Mouse (Mus musculus) heart, adult 2 months (tissue): ENCODE measurements around the gene Cisd2. TPM values are rescaled to one million over a fixed set of nuclear protein-coding genes. Genes with fewer than 3 reads are reported as not detected.

Experiments used
- DNase-seq, 2 experiments: peaks; one replicate each; pipeline ENCODE4 v3.0.0; 2021
- H3K27ac ChIP-seq: fragments of 200-600 bp; 2 replicates; pipeline ENCODE4 v1.8.1; 2022
- H3K27me3 ChIP-seq: fragments of 200-500 bp; 2 replicates; pipeline ENCODE4 v1.6.1; 2012; ENCODE audit warnings: mild to moderate bottlenecking, low read length, inconsistent platforms, mixed read lengths; ENCODE audit not compliant: control insufficient read depth, insufficient read depth
- H3K36me3 ChIP-seq: fragments of 200-500 bp; 2 replicates; pipeline ENCODE4 v1.6.1; 2012; ENCODE audit warnings: low read length, inconsistent platforms; ENCODE audit not compliant: control insufficient read depth, insufficient read depth
- H3K4me1 ChIP-seq: fragments of 200-500 bp; 2 replicates; pipeline ENCODE4 v1.6.1; 2011; ENCODE audit warnings: low read length; ENCODE audit not compliant: control insufficient read depth, insufficient read depth
- H3K4me3 ChIP-seq: fragments of 200-600 bp; 2 replicates; pipeline ENCODE4 v1.8.1; 2022
- H3K79me2 ChIP-seq: fragments of 200-500 bp; replicated peaks from 2 replicates; pipeline ENCODE4 v1.6.1; 2012; ENCODE audit warnings: mild to moderate bottlenecking, inconsistent platforms, low read length, moderate library complexity, mixed read lengths; ENCODE audit not compliant: control insufficient read depth, insufficient read depth
- H3K9ac ChIP-seq: fragments of 200-500 bp; 2 replicates; pipeline ENCODE4 v1.6.1; 2012; ENCODE audit warnings: low read depth, mild to moderate bottlenecking, control low read depth, inconsistent platforms, low read length, mixed read lengths
- CTCF ChIP-seq: fragments of 200-600 bp; IDR thresholded peaks from 2 replicates; pipeline ENCODE4 v1.8.1; 2022; ENCODE audit warnings: antibody characterized with exemption, mild to moderate bottlenecking, moderate library complexity
- EP300 ChIP-seq: fragments of 200-500 bp; IDR thresholded peaks from 2 replicates; pipeline ENCODE4 v1.6.1; 2011; ENCODE audit warnings: low read depth, low read length, control low read depth; ENCODE audit not compliant: insufficient read depth
- POLR2A ChIP-seq: fragments of 200-500 bp; IDR thresholded peaks from 2 replicates; pipeline ENCODE4 v1.6.1; 2011; ENCODE audit warnings: mild to moderate bottlenecking, low read depth, low read length, control low read depth; ENCODE audit not compliant: insufficient read depth
- WGBS: fragments of 180-500 bp; shearing (Covaris S2); methylation state at CpG from one replicate; pipeline ENCODE4 v1.1.7; 2018; 5-methylcytosine and 5-hydroxymethylcytosine counted together
- intact Hi-C: fragments of 180-260 bp; cut with DNase I; formaldehyde crosslinking; loops from one replicate; pipeline ENCODE4 v1.15.1; 2025
- polyA plus RNA-seq: library from polyadenylated mRNA; depleted of rRNA; stranded (reverse); fragments of >200 nt; gene quantifications from 2 replicates; pipeline ENCODE4 v1.2.3, GENCODE M21; 2012
- total RNA-seq, 2 experiments: library from RNA; stranded (reverse); gene quantifications; 2 replicates each; pipeline ENCODE4 v1.2.3; 2021

Gene Cisd2
- total and polyA plus RNA-seq, 3 experiments, result 20.6 to 55.0 (median 47.1) TPM

DNA sequence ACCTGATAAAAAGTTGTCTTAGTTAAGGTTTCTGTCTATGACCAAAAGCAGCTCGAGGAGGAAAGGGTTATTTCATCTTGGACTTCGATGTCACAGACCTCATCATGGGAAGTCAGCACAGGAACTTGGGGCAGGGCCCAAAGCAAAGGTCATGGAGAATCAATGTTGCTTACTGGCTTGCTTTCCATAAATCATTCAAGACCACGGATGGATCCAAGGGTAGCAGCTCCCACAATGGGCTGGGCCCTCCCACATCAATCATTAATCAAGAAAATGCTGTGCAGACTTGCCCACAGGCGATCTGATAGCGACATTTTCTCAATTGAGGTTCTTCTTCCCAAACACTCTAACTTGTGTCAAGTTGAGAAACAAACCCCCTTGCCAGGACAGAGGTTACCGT is 27.6 kb downstream of the Cisd2 start:
- 49% methylated on average over 6 of the region's 6 CpGs for WGBS
- intact Hi-C loops, result loop anchor here (5.0 kb wide), 1 partner anchor 104 kb away; no protein-coding TSS in a partner anchor
- H3K27me3 ChIP-seq, result no peaks in the 10 kb centered on the region
- H3K4me1 ChIP-seq, result no peaks in the 10 kb centered on the region; the same call in 1 of the 2 replicates
- TF ChIP-seq EP300, result no peak
- TF ChIP-seq POLR2A, result no peak
- no peak for TF ChIP-seq CTCF
- H3K36me3 ChIP-seq, result no peaks in the 10 kb centered on the region
- no peak overlapping the region for H3K9ac ChIP-seq
- no peaks in the 10 kb centered on the region for H3K79me2 ChIP-seq
- no peak for DNase-seq
- H3K27ac ChIP-seq, result no peak overlapping the region
- H3K4me3 ChIP-seq, result no peak overlapping the region

DNA sequence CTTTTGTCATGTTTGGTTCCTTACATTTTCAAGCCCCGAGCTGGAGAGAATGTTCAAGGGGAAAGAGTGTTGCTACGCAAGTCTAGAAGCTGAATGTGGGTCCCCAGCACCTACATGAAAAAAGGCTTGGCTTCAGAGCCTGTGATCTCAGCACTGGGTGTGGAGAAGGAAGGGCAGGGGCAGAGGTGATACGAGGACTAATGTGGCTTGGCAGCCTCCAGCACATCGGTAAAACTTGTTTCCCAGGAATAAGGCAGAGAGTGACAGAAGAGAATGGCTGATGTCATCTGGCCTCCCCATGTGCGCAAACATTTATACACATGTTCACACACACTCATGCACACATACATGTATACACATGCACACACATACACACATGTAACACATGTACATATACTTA is 28.6 kb downstream of the Cisd2 start:
- no peaks in the 10 kb centered on the region for H3K36me3 ChIP-seq
- no peak for TF ChIP-seq POLR2A
- H3K9ac ChIP-seq, result no peak overlapping the region
- H3K27me3 ChIP-seq, result no peaks in the 10 kb centered on the region
- no peaks in the 10 kb centered on the region; the same call in 1 of the 2 replicates for H3K4me1 ChIP-seq
- DNase-seq, result no peak
- H3K27ac ChIP-seq, result no peak overlapping the region
- H3K79me2 ChIP-seq, result no peaks in the 10 kb centered on the region
- no peak overlapping the region for H3K4me3 ChIP-seq
- intact Hi-C loops, result loop anchor here (5.0 kb wide), 1 partner anchor 103 kb away; no protein-coding TSS in a partner anchor
- 55% methylated on average over 5 of the region's 5 CpGs for WGBS

DNA sequence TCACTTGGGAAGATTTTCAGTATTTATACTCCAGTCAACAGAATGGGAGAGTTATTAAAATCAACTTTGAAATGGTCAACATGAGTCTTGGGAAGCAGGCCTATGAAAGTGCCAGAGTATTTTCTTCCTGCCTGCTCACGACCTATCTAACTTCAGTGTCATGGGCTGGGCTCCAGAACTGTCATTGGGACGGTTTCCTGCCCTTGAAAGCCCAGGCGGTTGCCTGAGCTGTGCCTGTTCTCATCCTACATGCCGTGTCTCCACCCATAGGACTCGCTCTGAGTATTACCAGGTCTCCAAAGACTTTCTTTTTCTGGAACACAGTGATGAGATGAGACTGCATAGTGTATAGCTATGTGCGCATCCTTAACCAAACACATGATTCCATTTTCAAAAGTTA is 30.5 kb downstream of the Cisd2 start:
- Histone ChIP-seq H3K4me1 (no peaks in the 10 kb centered on the region; the same call in 1 of the 2 replicates), H3K27ac (no peak overlapping the region), H3K27me3 (no peaks in the 10 kb centered on the region), H3K79me2 (no peaks in the 10 kb centered on the region), H3K36me3 (no peaks in the 10 kb centered on the region), H3K4me3 (no peak overlapping the region), H3K9ac (no peak overlapping the region)
- DNase-seq, result no peak
- 29% methylated on average over 6 of the region's 6 CpGs for WGBS
- no peak for TF ChIP-seq CTCF
- TF ChIP-seq EP300, result no peak
- no peak for TF ChIP-seq POLR2A
- intact Hi-C loops, result no loop called here

DNA sequence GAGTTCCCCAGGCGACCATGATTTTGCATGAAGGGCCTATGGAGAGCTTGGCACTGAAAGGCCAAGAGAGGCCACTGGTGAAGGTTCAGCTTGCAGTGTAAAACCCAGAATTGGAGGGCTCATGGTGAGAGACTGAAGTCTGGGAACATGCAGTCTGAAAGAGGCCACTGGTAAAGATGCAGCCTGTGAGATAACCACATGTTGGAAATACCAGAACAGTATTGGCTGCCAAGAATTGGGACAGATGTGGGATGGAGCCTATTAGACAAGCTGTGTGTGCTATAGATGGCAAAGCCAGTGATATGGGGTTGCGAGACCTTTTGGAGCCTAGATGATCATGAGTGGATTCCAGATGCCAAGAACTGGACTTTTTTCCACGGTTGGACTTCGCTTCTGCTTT is 43.9 kb downstream of the Cisd2 start:
- no peak for TF ChIP-seq CTCF
- TF ChIP-seq POLR2A, result no peak
- TF ChIP-seq EP300, result no peak
- H3K36me3 ChIP-seq, result no peaks in the 10 kb centered on the region
- H3K27me3 ChIP-seq, result no peaks in the 10 kb centered on the region
- DNase-seq, result no peak
- H3K4me1 ChIP-seq, result no peaks in the 10 kb centered on the region
- 86% methylated on average over 4 of the region's 4 CpGs for WGBS
- H3K79me2 ChIP-seq, result no peaks in the 10 kb centered on the region
- intact Hi-C loops, result no loop called here
- H3K27ac ChIP-seq, result no peak overlapping the region
- no peak overlapping the region for H3K9ac ChIP-seq
- no peak overlapping the region for H3K4me3 ChIP-seq

DNA sequence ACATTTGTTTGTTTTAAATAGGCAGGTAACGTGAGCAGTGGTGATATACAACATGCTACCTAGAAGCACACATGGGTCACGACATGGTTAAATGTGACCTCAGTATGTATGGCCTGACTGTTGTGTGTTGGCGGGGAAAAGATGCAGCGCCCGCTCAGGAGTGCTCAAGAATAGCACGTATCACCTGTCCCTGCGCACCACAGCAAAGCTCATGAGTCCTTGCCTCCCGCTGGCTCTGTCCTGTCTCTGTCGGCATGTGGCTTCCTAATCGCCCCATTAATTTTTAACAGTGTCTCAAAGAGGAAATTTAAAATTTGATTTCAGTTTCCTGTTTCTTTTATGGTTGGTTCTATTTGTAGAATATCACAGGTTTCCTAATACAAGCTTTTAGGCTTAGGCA is 46.3 kb downstream of the Cisd2 start:
- 80% methylated on average over 10 of the region's 10 CpGs for WGBS
- no peak overlapping the region for H3K9ac ChIP-seq
- DNase-seq, result no peak
- H3K27ac ChIP-seq, result no peak overlapping the region
- H3K4me1 ChIP-seq, result no peaks in the 10 kb centered on the region
- H3K79me2 ChIP-seq, result no peaks in the 10 kb centered on the region
- TF ChIP-seq EP300 (no peak), CTCF (no peak), POLR2A (no peak)
- intact Hi-C loops, result no loop called here
- no peaks in the 10 kb centered on the region for H3K27me3 ChIP-seq
- no peak overlapping the region for H3K4me3 ChIP-seq
- no peaks in the 10 kb centered on the region for H3K36me3 ChIP-seq

DNA sequence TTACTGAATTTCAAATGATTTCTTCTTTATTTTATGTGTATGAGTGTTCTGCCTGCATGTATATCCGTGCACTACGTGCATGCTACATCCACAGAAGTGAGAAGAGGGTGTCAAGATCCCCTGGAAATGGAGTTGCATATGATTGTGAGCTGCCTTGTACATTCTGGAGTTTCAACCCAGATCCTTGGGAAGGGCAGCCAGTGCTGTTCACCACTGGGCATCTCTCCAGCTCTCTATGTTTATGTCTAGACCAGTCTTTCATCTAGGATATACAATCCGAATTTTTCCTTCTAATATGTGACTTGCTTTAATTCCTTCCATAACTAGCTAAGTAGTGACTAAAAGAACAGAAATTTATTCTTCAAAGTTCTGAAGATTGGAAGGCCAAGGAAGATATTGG is 47.9 kb downstream of the Cisd2 start:
- intact Hi-C loops, result no loop called here
- H3K4me1 ChIP-seq, result no peaks in the 10 kb centered on the region
- no peak overlapping the region for H3K4me3 ChIP-seq
- H3K79me2 ChIP-seq, result no peaks in the 10 kb centered on the region
- H3K36me3 ChIP-seq, result no peaks in the 10 kb centered on the region
- H3K9ac ChIP-seq, result no peak overlapping the region
- WGBS, result 81% methylated on average over 3 of the region's 3 CpGs
- no peaks in the 10 kb centered on the region for H3K27me3 ChIP-seq
- H3K27ac ChIP-seq, result no peak overlapping the region
- DNase-seq, result no peak
- TF ChIP-seq POLR2A, result no peak
- TF ChIP-seq CTCF, result no peak
- TF ChIP-seq EP300, result no peak
